Mouse (Mus musculus): Measurements from ENCODE around the gene Ankrd50. TPM values are rescaled to one million over a fixed set of nuclear protein-coding genes. Genes with fewer than 3 reads are reported as not detected.

The Ankrd50 gene
- polyA plus RNA-seq, 1 experiment: 17.9 TPM

GRCm38 (mm10) chr3:38433495-38434464, 50.9 kb downstream of the Ankrd50 start:
- TF ChIP-seq POLR2A (IDR thresholded peaks at IDR 0.05; ENCODE audit: low read depth, low read length) (no peak), CTCF (conservative IDR thresholded peaks at IDR 0.05; ENCODE audit: insufficient read depth, insufficient read length, low read depth, low read length) (no peak)
- whole genome bisulfite sequencing: 52% methylated on average over 11 of the region's 11 CpGs

GRCm38 (mm10) chr3:38431461-38431860, 53.2 kb downstream of the Ankrd50 start:
- DNase-seq: no peak
- Histone ChIP-seq H3K4me3 (ENCODE audit: insufficient read depth, low read depth, low read length) (no peak overlapping the region), H3K27ac (ENCODE audit: insufficient read depth, low read depth, low read length) (no peak overlapping the region), H3K27me3 (replicated peaks; ENCODE audit: control insufficient read depth, insufficient read depth, low read length) (no peaks in the 10 kb centered on the region), H3K36me3 (ENCODE audit: control insufficient read depth, insufficient read depth, low read length) (no peaks in the 10 kb centered on the region), H3K4me1 (ENCODE audit: control insufficient read depth, insufficient read depth, low read length) (no peaks in the 10 kb centered on the region)
- WGBS: 66% methylated on average over 5 of the region's 5 CpGs
- TF ChIP-seq POLR2A (IDR thresholded peaks at IDR 0.05; ENCODE audit: low read depth, low read length) (no peak), CTCF (conservative IDR thresholded peaks at IDR 0.05; ENCODE audit: insufficient read depth, insufficient read length, low read depth, low read length) (no peak)

More at GRCm38 (mm10) chr3:38433495-38434464, 50.9 kb downstream of the Ankrd50 start:
- no peaks in the 10 kb centered on the region for H3K27me3 ChIP-seq (replicated peaks; ENCODE audit: control insufficient read depth, insufficient read depth, low read length)
- no peak overlapping the region for H3K27ac ChIP-seq (ENCODE audit: insufficient read depth, low read depth, low read length)
- H3K4me1 ChIP-seq (ENCODE audit: control insufficient read depth, insufficient read depth, low read length): no peaks in the 10 kb centered on the region
- DNase-seq: no peak
- no peak overlapping the region for H3K4me3 ChIP-seq (ENCODE audit: insufficient read depth, low read depth, low read length)
- H3K36me3 ChIP-seq (ENCODE audit: control insufficient read depth, insufficient read depth, low read length): no peaks in the 10 kb centered on the region

DNA sequence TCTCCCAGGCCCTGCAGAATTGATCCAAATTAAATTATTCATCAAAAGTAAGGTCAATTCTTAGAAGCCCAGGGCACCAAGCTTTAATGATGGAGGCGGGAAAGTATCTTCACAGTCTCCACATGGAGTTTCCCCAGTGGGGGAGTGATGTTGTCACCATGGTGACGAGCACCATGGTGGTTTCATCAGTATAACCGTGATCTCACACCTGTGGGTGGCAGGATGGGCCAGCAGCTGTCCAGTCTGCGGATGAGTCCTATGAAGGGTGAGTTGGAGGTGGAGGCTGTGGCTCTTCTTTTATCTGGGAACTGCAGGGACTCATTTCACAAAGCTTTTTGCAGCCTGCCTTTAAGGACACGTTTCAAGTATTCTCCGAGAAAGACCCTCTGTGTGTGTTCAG, 53.6 kb downstream of the Ankrd50 start:
- H3K4me3 ChIP-seq (ENCODE audit: insufficient read depth, low read depth, low read length): no peak overlapping the region
- 80% methylated on average over 6 of the region's 6 CpGs for WGBS
- DNase-seq: no peak
- no peaks in the 10 kb centered on the region for H3K4me1 ChIP-seq (ENCODE audit: control insufficient read depth, insufficient read depth, low read length)
- H3K36me3 ChIP-seq (ENCODE audit: control insufficient read depth, insufficient read depth, low read length): no peaks in the 10 kb centered on the region
- TF ChIP-seq POLR2A (IDR thresholded peaks at IDR 0.05; ENCODE audit: low read depth, low read length) (no peak), CTCF (conservative IDR thresholded peaks at IDR 0.05; ENCODE audit: insufficient read depth, insufficient read length, low read depth, low read length) (no peak)
- no peaks in the 10 kb centered on the region for H3K27me3 ChIP-seq (replicated peaks; ENCODE audit: control insufficient read depth, insufficient read depth, low read length)
- H3K27ac ChIP-seq (ENCODE audit: insufficient read depth, low read depth, low read length): no peak overlapping the region

DNA sequence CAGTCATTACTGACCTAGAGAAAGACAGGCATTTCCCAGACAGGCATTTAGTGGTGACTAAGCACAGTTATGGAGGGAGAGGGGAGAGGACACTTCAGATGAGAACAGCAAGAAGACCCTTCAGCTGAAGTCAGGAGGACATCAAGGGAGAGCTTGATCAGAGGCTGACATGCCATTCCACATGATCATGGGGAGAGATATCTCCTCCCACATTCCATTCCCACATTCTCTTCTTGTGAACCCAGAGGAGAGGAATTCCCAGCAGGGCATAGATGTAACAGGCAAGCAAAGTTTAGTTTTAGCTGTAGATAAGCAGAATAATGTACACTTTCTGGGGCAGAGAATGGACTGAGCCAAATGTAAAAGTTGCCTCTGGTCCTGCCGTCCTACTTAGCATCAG, 57.4 kb downstream of the Ankrd50 start:
- H3K27ac ChIP-seq (ENCODE audit: insufficient read depth, low read depth, low read length): no peak overlapping the region
- no peaks in the 10 kb centered on the region for H3K27me3 ChIP-seq (replicated peaks; ENCODE audit: control insufficient read depth, insufficient read depth, low read length)
- WGBS: 82% methylated on average over 1 of the region's 1 CpGs
- H3K36me3 ChIP-seq (ENCODE audit: control insufficient read depth, insufficient read depth, low read length): no peaks in the 10 kb centered on the region
- no peak for DNase-seq
- H3K4me1 ChIP-seq (ENCODE audit: control insufficient read depth, insufficient read depth, low read length): no peaks in the 10 kb centered on the region
- H3K4me3 ChIP-seq (ENCODE audit: insufficient read depth, low read depth, low read length): no peak overlapping the region
- TF ChIP-seq CTCF (conservative IDR thresholded peaks at IDR 0.05; ENCODE audit: insufficient read depth, insufficient read length, low read depth, low read length) (no peak), POLR2A (IDR thresholded peaks at IDR 0.05; ENCODE audit: low read depth, low read length) (no peak)

DNA sequence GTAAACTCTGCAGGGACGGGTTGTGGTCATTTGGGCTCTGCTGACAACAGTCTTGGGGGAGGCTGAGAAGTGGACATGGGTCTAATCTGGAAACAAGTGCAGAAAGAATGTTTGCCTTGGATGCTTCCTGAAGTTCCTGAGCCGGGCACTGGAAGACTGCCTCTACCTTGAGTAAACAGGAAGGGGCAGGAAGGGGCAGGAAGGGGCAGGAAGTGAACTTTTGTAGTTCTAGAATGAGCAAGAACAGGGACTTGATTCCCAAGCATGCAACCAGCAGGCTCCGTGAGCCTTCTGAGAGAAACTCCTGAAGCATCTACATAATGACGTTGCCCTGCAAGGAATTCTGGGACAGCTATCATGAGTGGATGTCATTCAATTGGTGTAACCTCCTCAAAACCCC, 60.7 kb downstream of the Ankrd50 start:
- Histone ChIP-seq H3K27me3 (replicated peaks; ENCODE audit: control insufficient read depth, insufficient read depth, low read length) (no peaks in the 10 kb centered on the region), H3K27ac (ENCODE audit: insufficient read depth, low read depth, low read length) (no peak overlapping the region), H3K4me3 (ENCODE audit: insufficient read depth, low read depth, low read length) (no peak overlapping the region), H3K36me3 (ENCODE audit: control insufficient read depth, insufficient read depth, low read length) (no peaks in the 10 kb centered on the region), H3K4me1 (ENCODE audit: control insufficient read depth, insufficient read depth, low read length) (no peaks in the 10 kb centered on the region)
- no peak for TF ChIP-seq CTCF (conservative IDR thresholded peaks at IDR 0.05; ENCODE audit: insufficient read depth, insufficient read length, low read depth, low read length)
- no peak for TF ChIP-seq POLR2A (IDR thresholded peaks at IDR 0.05; ENCODE audit: low read depth, low read length)
- WGBS: 68% methylated on average over 4 of the region's 4 CpGs
- no peak for DNase-seq

- H3K4me3 ChIP-seq (ENCODE audit: insufficient read depth, low read depth, low read length): no peak overlapping the region
- WGBS: 89% methylated on average over 3 of the region's 3 CpGs
- no peak for DNase-seq
- no peak for TF ChIP-seq POLR2A (IDR thresholded peaks at IDR 0.05; ENCODE audit: low read depth, low read length)
- TF ChIP-seq CTCF (conservative IDR thresholded peaks at IDR 0.05; ENCODE audit: insufficient read depth, insufficient read length, low read depth, low read length): no peak
- H3K27me3 ChIP-seq (replicated peaks; ENCODE audit: control insufficient read depth, insufficient read depth, low read length): no peaks in the 10 kb centered on the region
- H3K4me1 ChIP-seq (ENCODE audit: control insufficient read depth, insufficient read depth, low read length): no peaks in the 10 kb centered on the region
- no peak overlapping the region for H3K27ac ChIP-seq (ENCODE audit: insufficient read depth, low read depth, low read length)
- no peaks in the 10 kb centered on the region for H3K36me3 ChIP-seq (ENCODE audit: control insufficient read depth, insufficient read depth, low read length)
These were observed 64.7 kb downstream of the Ankrd50 start for GRCm38 (mm10) chr3:38419896-38420295.

- H3K4me3 ChIP-seq (ENCODE audit: insufficient read depth, low read depth, low read length): no peak overlapping the region
- 57% methylated on average over 3 of the region's 3 CpGs for whole genome bisulfite sequencing
- no peak for DNase-seq
- H3K27ac ChIP-seq (ENCODE audit: insufficient read depth, low read depth, low read length): no peak overlapping the region
- no peaks in the 10 kb centered on the region for H3K4me1 ChIP-seq (ENCODE audit: control insufficient read depth, insufficient read depth, low read length)
- H3K27me3 ChIP-seq (replicated peaks; ENCODE audit: control insufficient read depth, insufficient read depth, low read length): no peaks in the 10 kb centered on the region
- no peaks in the 10 kb centered on the region for H3K36me3 ChIP-seq (ENCODE audit: control insufficient read depth, insufficient read depth, low read length)
- TF ChIP-seq CTCF (conservative IDR thresholded peaks at IDR 0.05; ENCODE audit: insufficient read depth, insufficient read length, low read depth, low read length) (no peak), POLR2A (IDR thresholded peaks at IDR 0.05; ENCODE audit: low read depth, low read length) (no peak)
These were observed 69.2 kb downstream of the Ankrd50 start for GRCm38 (mm10) chr3:38415292-38415930.
